Mouse (Mus musculus): ENCODE measurements at regions not wholly inside any gene's neighbourhood (a gene's known extent, or its start where the extent isn't known, plus 50 kb on each side); places are given as distances from the start of the nearest gene placed in this dataset.

DNA sequence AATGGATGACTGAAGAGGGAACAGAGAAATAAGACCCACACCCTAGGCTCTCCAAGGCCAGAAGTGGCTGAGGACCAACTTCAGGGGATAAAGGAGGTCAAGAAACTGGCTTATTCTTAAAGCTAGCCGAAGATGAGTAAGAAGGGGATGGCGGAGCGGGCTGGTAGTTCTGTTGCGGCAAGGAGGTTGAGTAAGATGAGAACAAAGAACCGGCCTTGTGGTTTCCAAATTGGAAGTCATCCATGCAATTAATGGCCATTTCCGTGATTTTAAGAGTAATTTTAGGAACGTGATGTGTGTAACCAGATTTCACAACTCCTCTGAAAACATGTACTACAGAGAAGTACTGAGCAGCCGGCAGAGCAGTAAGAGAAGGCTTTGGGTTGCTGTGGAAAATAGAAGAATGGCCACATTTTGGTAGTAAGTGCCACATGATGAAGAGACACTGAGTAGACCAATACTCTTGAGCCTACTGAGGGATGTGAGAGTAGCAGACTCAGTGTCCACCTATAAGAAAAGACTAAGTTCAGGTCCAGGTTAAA is 258.4 kb downstream of the Fam49a start:
- TF ChIP-seq CTCF (IDR thresholded peaks at IDR 0.05; ENCODE audit: low read depth, low read length) (no peak), POLR2A (IDR thresholded peaks at IDR 0.05; ENCODE audit: extremely low read depth, insufficient read depth, low read length) (no peak)
